Mouse (Mus musculus): ENCODE data around the gene Naxe. TPM values are rescaled to one million over a fixed set of nuclear protein-coding genes. Genes with fewer than 3 reads are reported as not detected.

The Naxe gene
- total RNA-seq, 2 experiments from 2014 or later, result 124 to 126 TPM

DNA sequence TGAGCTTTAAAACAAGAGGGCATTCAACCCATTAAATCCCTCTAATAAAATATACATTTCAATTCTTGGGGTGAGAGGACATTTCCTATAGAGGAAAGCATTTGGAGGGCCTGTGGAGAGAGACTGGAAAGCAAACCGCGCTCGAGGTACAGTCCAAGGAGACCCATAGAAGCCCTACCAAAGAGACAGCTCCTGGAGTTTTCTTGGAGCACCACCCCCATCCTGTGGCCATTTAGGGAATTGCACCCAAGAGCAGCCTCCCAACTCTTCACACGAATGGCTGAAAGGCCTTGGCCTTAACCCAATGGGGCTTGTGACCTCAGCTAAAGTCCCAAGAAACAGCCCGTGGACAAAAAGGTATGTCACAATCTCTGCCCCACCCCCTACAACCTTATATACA lies 13.5 kb upstream of the Naxe start:
- DNase-seq (ENCODE audit: low spot score in 2 of 2), result peak; percentile 74 to 76

DNA sequence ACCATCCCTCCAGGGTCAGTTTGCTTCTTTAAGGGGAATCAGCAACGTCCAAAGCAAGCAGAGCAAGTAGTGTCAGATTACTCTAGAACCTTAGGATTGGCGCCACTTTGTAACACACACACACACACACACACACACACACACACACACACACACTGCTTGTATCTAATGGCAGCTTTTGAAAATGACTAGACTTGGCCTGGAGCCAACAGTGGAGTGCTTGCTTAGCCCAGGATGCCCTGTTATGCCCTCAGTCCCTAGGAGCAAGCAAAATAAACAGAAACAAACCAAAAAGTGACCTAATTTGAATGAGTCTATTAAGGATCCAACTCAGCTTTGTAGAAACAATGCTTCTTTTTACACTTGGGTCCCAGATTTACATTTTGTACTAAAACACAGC lies 10.1 kb upstream of the Naxe start:
- DNase-seq (ENCODE audit: low spot score in 2 of 2), result no peak

DNA sequence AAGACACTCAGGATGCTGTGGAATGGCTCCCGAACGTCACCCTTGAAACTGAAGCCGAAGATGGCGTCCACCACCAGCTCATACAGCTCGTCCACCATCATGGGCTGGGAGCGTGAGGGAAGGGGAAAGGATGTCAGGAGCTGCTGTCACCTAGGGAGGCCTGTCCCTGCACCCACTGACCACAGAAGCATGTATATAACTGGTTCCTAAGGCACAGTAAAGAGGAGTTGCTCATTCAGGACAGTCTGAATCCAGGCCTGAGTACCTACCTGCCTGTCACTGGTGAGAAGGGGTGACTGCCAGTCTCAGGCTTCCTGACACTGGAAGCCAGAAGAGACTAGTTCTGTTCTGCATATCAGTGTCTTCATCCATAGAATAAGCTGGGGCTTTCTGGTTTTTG lies 1.3 kb downstream of the Naxe start:
- DNase-seq (ENCODE audit: low spot score in 2 of 2), result no peak

DNA sequence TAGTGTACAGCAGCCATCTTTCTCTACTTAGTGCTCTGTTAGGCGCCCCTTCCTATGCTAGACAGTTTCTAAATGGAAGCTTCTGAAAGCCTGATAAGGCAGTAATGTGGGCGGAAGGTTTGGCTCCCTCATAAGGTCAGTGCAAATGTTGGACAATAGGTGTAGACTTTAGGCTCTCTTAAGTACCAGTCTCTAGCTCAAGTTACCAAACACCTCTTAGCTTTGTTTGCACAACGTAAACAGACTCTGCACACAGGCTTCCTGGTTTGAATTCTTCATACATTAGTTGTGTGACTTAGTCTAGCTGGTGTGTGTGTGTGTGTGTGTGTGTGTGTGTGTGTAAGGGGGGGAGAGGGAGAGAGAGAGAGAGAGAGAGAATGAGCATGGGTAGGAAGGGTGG lies 8.8 kb downstream of the Naxe start:
- DNase-seq (ENCODE audit: low spot score in 2 of 2), result no peak

DNA sequence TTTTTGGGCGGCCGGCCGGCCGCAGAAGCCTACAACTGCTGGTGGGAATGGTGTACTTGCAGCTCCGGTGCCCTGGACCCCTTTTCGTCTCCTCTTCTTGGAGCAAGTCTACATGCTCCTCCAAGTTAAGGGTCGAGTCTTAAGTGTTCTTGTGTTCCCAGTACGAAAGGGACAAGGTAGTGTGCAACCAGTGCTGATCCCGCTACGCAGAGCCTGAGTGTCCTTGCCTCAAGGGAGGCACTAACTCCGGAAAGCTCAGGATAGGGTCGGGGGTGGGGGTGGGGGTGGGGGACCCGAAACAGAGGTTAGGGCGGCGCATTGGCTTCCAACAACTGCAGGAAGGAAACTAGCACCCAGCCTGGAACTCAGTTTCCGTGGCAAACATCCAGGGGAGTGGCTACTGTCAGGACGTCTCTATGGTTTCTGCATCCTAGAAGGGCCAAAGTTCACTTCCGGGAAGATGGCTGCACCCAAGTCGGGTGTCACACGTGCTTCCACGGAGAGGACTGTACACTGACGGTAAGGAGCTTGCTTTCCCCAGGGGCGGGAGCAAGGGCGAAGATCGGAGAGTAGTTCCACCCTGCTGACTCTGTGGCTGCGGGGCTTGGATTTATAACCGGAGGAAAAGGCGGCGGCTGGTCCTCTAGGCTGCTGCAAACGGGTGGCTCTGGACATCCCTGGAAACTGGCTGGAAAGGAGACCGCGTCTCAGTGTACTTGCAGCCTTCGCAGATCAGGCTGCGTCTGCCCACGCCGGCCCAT lies 15.5 kb downstream of the Naxe start, which contains the start of gene Gpatch4:
Gene Gpatch4 (plus strand): TSS at position 448 of the 761 bp plus-strand sequence.
- DNase-seq (ENCODE audit: low spot score in 2 of 2), result peak; percentile 39 to 73

DNA sequence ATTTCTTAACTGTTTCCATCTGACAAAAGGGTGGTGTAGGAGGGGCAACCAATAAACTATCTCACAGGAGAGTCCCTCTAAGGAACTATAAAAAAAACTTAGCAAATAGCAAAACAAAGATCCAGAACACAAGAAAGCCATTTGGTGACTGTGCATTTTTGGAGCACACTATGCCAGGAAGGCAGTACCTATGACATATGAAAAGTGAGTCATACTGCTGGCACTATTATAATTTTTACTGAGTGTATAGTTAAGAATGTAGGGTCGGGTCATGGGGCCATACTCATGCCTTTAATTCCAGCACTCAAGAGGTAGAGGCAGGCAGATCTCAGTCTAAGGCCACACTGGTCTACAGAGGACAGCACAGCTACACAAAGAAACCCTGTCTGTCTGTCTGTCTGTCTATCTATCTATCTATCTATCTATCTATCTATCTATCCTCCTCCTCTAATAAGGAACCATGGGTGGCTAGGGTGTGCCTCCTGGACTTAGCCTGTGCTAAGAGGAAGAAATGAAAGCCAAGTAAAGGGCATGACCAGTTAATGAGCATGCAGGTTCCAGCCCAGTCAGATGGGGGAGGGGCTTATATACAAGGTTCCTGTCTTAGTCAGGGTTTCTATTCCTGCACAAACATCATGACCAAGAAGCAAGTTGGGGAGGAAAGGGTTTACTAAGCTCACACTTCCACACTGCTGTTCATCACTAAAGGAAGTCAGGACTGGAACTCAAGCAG lies 22.6 kb downstream of the Naxe start:
- no peak for DNase-seq (ENCODE audit: low spot score in 2 of 2)

DNA sequence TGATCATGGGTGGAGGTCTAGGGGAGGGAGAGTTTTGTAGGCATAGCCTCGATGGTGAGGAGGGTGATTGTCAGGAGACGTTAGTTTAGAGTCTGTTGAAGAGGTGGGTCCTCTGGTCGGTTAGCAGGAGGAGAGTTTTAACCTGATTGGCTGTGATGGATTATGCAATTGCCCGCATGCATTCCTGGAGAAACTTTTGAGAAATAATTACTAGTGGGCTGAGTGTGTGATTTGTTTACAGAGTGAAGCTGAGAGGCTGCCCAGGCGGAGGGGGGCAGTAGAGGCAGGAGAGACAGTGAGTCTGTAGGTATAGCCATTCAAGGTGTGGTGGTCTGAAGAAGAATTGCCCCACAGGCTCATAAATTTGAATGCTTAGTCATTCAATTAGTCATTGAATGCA lies 24.8 kb downstream of the Naxe start:
- no peak for DNase-seq (ENCODE audit: low spot score in 2 of 2)

DNA sequence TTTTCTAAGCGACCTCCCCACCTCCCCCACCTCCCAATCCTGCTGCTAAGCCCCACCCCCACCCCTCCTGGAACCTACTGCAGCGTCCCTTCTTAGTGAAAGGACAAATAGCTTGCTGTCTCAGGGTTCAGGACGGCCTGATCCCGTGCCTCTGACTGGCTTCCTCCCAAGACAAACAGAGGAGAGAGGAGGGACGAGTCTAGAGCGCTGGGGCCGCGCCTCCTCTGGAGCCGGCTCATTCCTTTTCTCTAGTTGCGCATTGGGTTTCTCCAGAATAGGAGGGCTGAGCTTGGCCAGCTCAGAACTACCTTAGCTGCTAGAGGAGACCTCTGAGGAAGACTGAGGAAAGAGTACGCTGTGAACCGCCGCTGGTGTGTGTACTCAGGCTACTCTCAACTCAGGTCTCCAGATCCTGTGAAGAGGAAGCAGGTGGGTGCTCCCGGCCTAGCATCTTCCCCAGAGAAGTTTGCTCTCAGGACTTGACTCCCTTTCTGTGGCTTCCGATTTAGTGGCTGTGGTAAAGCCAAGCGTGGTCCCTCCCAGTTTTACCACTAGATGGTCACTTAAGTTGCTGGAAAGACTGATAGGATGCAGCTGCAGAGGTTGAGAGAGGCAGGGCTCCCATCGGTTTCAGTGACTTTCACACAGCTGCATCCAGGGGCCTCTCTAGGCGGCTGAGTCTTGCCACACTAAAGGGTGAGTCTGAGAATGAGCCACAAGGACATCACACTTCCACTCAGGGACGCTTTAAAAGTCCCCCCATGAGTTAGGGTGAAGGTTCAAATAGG lies 27.5 kb downstream of the Naxe start:
- peak in 1 of 2 experiments; percentile 13 for DNase-seq (ENCODE audit: low spot score in 2 of 2)

DNA sequence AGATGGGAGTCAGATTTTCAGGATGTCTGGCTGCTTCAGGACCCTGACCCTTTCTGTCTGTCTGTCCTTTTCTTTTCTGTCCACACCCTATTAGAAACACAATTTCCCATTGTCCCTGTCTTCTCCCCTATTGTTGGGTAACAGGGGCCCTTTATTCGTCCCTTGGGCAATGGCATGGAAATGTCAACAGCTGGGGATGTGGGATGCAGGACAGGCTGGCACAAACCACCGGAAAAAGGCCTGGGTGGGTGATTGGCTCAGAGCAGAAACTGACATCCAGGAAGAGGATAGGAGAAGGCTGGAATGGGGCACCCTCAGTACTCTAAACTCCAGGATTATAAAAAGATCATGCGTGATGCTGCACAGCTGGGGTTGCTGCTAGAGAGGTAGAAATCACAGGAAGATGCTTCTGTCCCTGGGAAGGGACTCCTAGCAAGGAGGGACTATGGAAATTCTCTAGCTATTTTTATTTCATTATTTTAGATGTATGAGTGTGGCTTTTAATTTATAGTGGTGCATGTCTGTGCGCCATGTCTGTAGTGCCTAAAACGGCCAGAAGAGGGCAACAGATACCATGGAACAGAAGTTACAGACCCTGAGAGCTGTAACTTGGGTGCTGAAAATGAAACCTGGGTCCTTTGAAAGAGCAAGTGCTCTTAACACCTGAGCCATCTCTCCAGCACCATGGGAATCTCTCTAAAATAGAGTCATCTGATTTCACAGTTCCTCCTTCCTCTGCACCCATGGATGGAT lies 30.7 kb downstream of the Naxe start, which contains the start of gene Hapln2:
Gene Hapln2 (minus strand): TSS at position 150 of the 753 bp plus-strand sequence.
- DNase-seq (ENCODE audit: low spot score in 2 of 2), result no peak

DNA sequence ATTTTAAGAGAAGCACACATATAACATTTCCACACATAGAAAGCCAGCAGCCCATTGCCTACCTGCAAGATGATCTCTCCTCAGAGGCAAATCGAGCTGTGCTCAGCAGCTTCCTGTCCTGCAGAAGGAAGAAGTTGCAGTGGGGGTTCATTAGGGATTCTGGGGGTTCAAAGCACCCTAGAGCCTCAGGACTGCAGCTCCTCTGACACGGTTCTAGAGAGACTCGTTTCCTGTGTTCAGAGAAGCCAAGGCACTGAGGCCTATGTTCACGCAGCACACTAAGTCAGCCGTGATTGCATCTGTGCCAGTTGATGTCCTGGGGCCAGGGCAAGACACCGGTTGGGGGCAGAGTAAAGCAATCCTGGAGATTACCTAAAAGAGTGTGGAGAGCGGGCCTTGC lies 31.5 kb downstream of the Naxe start:
- DNase-seq (ENCODE audit: low spot score in 2 of 2), result no peak

DNA sequence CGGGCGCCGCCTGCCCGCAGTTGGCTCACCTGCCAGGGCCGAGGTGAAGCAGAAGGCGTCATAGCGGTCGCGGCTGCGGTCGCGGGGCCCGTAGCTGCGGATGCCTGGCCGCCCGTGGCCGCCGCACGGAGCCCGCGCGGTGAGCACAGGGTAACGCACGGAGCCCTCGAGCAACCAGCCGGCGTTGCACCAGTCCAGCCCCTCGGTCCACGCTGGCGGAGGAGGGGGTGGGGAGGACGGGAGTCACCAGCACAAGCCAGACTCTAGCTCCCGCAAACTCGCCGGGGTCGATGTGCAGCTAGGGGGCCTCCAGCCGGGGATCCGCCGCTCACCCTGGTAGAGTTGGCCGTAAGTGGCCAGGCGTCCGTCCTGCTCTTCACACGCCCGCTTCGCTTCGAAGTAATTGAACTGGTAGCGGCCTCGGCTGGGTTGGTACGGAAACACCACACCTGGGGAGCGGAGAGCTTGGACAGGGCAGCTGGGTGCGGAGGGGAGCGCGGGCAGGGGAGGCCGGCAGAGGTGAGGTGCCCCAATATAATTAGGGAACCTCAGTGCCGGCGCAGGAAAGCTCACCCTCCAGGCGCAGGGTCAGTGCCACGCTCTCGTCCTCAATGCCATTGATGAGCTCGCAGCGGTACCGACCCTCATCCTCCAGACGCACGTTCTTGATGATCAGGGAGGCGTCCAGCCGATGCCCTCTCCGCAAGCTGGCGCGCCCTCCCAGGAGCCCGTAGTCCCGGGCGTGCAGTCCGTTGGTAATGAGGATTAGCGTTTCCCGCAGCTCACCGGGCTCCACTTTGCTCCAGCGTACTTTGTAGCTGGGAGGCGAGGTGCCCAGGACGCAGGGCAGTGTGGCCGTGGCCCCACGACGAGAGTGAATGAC lies 34.9 kb downstream of the Naxe start:
- no peak for DNase-seq (ENCODE audit: low spot score in 2 of 2)

DNA sequence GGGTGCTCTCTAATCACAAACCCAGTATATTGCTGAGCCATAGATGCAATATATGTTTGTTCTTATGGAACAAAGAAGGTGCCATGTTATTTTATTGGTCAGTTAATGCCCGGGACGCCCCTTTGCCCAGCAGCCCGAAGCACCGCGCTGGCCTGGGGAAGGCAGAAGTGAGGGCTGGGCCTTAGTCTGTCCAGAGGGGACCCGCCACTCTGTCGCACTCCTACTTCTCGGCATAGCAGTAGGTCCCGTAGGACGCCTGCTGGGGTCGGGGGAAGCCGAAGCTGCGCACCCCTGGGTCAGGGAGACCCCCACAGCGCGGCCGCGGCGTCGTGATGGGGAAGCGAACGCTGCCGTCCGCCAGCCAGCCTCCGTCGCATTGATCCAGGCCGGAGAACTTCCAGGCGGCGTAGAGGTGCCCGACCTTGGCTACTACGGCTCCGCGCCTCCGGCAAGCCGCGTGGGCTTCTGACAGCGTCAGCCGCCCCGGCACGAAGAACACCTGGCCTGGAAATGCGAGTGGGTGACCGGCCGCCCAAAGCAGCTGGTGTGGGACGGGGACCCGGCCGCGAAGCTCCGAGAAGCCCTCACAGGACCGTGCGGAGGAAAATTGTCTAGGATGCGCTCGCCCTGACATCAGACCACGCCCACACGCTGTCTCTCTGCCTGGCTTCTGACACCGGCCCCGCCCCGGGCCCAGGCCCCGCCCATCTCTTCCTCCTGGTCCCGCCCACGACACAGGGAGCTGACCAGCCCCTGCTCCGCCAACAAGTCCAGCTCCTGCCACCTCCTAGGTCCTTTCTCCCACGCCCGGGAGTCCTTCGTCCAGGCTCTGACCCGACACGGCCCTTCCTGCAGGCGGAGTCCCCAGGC lies 35.7 kb downstream of the Naxe start:
- peak; percentile 76 to 78 for DNase-seq (ENCODE audit: low spot score in 2 of 2)

DNA sequence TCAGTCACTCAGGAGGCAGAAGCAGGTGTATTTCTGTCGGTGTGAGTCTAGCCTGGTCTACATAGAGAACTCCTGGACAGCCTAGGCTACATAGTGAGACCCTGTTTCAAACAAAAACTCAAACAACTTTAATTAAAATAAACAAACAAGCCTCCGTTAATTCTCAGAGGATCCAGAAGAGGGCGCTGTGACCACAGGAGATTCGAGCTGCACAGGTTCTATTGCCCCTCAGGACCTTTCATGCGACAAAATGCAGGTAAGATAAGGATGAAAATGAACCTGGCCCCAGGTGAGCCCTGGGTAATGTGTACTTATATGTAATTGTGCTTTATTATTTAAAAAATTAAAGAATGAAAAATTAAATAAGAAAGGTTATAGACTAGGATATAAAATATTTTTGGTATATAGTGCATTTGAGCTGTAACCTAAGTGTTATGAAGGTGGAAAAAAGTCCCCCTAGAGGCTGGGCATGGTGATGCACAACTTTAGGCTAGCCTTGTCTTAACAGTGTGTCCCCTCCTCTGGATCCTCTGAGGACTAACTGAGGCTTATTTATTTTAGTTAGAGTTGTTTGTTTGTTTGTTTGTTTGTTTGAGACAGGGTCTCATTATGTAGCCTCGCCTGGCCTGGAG lies 47.5 kb downstream of the Naxe start:
- no peak for DNase-seq (ENCODE audit: low spot score in 2 of 2)

Other genes with a start within 250 kb of the Naxe start
- gene Pear1, start 234.2 kb downstream of the Naxe start, total RNA-seq (2021), result 10 to 100 TPM; 40.3 to 42.5 TPM
- under 1 TPM; 0.25 to 0.51 TPM for gene Sh2d2a, start 211.7 kb downstream of the Naxe start, total RNA-seq (2021)
- gene Prcc, start 172.9 kb downstream of the Naxe start, total RNA-seq (2021), result 10 to 100 TPM; 67.0 to 74.2 TPM
- gene Hdgf, start 152.2 kb downstream of the Naxe start, total RNA-seq (2021), result 100 to 1,000 TPM; 205 to 213 TPM
- gene Mrpl24, start 139.0 kb downstream of the Naxe start, total RNA-seq (2021), result 100 to 1,000 TPM; 135 to 138 TPM
- gene Isg20l2, start 128.2 kb downstream of the Naxe start, total RNA-seq (2021), result 10 to 100 TPM; 31.0 to 33.5 TPM
- gene Rrnad1, start 127.8 kb downstream of the Naxe start, total RNA-seq (2021), result 10 to 100 TPM; 21.9 to 24.9 TPM
- gene Crabp2, start 109.8 kb downstream of the Naxe start, total RNA-seq (2021), result 1 to 10 TPM; 1.7 to 2.0 TPM
- 10 to 100 TPM; 16.2 to 24.3 TPM for gene Nes, start 87.4 kb downstream of the Naxe start, total RNA-seq (2021)
- 10 to 100 TPM; 29.2 to 30.6 TPM for gene Bcan, start 58.3 kb downstream of the Naxe start, total RNA-seq (2021)
- not detected for gene Hapln2, start 30.9 kb downstream of the Naxe start, total RNA-seq (2021)
- gene Gpatch4, start 15.4 kb downstream of the Naxe start, total RNA-seq (2021), result 10 to 100 TPM; 15.4 to 16.1 TPM
- not detected for gene Ttc24, start 19.8 kb upstream of the Naxe start, total RNA-seq (2021)
- gene Iqgap3, start 23.5 kb upstream of the Naxe start, total RNA-seq (2021), result 10 to 100 TPM; 17.2 to 18.8 TPM
- gene Mef2d, start 83.9 kb upstream of the Naxe start, total RNA-seq (2021), result 10 to 100 TPM; 90.0 to 92.1 TPM
- gene Rhbg, start 196.2 kb upstream of the Naxe start, total RNA-seq (2021), result 1 to 10 TPM; 2.2 to 3.8 TPM
- 1 to 10 TPM in 1 of 2 experiments, under 1 TPM in 1; 0.65 to 1.4 TPM for gene Gm38392, start 228.7 kb upstream of the Naxe start, total RNA-seq (2021)
- 10 to 100 TPM in 1 of 2 experiments, 1 to 10 TPM in 1; 8.0 to 11.0 TPM for gene Tsacc, start 238.5 kb upstream of the Naxe start, total RNA-seq (2021)
- 100 to 1,000 TPM; 272 to 299 TPM for gene Cct3, start 238.6 kb upstream of the Naxe start, total RNA-seq (2021)